Mouse (Mus musculus) heart, embryonic 15.5 days (tissue): ENCODE measurements around the gene Epha1. TPM values are rescaled to one million over a fixed set of nuclear protein-coding genes. Genes with fewer than 3 reads are reported as not detected.

ENCODE experiments used
- ATAC-seq: fragments of 200-750 bp; cut with Nextera tagmentation; replicated peaks from 2 replicates; pipeline ENCODE4 v1.8.0; 2017; ENCODE audit warnings: low read depth, moderate TSS enrichment; ENCODE audit not compliant: insufficient number of reproducible peaks, insufficient read depth, low FRiP score
- H3K27ac ChIP-seq: fragments of 300-500 bp; sonication (generic); 2 replicates; pipeline ENCODE4 v1.5.1; 2015; ENCODE audit warnings: mild to moderate bottlenecking, inconsistent platforms
- H3K27me3 ChIP-seq: fragments of 300-500 bp; sonication (generic); 2 replicates; pipeline ENCODE4 v1.6.1; 2015; ENCODE audit warnings: inconsistent platforms
- H3K36me3 ChIP-seq: fragments of 300-500 bp; sonication (generic); 2 replicates; pipeline ENCODE4 v1.6.1; 2015; ENCODE audit warnings: mild to moderate bottlenecking, inconsistent platforms
- H3K4me1 ChIP-seq: fragments of 300-500 bp; sonication (generic); replicated peaks from 2 replicates; pipeline ENCODE4 v1.6.1; 2015; ENCODE audit warnings: inconsistent platforms
- H3K4me2 ChIP-seq: fragments of 300-500 bp; sonication (generic); 2 replicates; pipeline ENCODE4 v1.6.1; 2015; ENCODE audit warnings: inconsistent platforms, mild to moderate bottlenecking, moderate library complexity
- H3K4me3 ChIP-seq: fragments of 300-500 bp; sonication (generic); 2 replicates; pipeline ENCODE4 v1.5.1; 2015; ENCODE audit warnings: mild to moderate bottlenecking, inconsistent platforms
- H3K9ac ChIP-seq: fragments of 300-500 bp; sonication (generic); 2 replicates; pipeline ENCODE4 v1.6.1; 2015; ENCODE audit warnings: mild to moderate bottlenecking, inconsistent platforms
- H3K9me3 ChIP-seq: fragments of 300-500 bp; sonication (generic); replicated peaks from 2 replicates; pipeline ENCODE4 v1.6.1; 2016; ENCODE audit warnings: inconsistent platforms
- WGBS: fragments of 180-500 bp; shearing (Covaris S2); methylation state at CpG from one replicate; pipeline ENCODE4 v1.1.7; 2015; ENCODE audit warnings: mixed read lengths; 5-methylcytosine and 5-hydroxymethylcytosine counted together
- polyA plus RNA-seq: library from polyadenylated mRNA; unstranded; fragments of >200 nt; fragmentation: Nextera tagmentation; extraction: Ambion mirVana; gene quantifications from 2 replicates; pipeline ENCODE4 v1.2.1, GENCODE M21; 2015

Epha1 gene
- polyA plus RNA-seq, 1 experiment from 2014 or later = 2.2 TPM

DNA sequence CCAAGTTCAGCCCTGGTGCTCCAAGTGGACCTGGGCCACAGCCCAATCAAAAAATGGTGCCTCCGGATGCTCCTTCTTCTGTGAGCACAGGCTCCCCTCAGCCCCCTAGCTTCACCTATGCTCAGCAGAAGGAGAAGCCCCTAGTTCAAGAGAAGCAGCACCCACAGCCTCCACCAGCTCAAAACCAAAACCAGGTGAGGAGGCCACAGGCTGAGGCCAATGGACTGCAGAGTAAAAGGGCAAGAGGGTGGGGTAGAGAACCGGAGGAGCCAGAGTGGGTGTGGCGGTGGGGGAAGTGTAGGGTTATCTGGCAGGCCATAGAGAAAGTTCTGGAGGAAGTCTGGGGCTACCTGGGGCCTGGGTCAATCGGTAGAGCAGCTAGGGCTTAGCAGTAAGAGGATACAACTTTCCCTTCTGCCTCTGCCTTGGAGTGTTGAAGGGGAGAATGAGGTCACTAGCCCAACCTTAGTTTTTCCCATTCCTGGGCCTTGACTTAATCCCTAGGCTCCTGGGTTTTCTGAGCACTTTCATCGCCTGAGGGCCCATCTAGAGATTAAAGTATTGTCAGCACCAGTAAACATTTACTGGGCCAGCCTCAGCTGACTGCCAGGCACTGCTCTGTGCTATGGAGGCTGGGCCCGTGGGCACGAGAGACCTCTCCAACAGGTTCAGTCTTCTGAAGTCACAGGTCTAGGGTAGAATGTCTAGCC lies 21.1 kb downstream of the Epha1 start:
- Histone ChIP-seq H3K4me1 (peaks cover 64% of the 10 kb centered on the region), H3K9ac (peak overlapping the region; percentile 88), H3K9me3 (no peaks in the 10 kb centered on the region), H3K4me2 (peak overlapping the region; percentile 66), H3K27ac (peak overlapping the region; percentile 97), H3K27me3 (no peaks in the 10 kb centered on the region), H3K4me3 (peak overlapping the region; percentile 81), H3K36me3 (peaks cover 36% of the 10 kb centered on the region)
- no peak for ATAC-seq
- WGBS = 33% methylated on average over 7 of the region's 7 CpGs

DNA sequence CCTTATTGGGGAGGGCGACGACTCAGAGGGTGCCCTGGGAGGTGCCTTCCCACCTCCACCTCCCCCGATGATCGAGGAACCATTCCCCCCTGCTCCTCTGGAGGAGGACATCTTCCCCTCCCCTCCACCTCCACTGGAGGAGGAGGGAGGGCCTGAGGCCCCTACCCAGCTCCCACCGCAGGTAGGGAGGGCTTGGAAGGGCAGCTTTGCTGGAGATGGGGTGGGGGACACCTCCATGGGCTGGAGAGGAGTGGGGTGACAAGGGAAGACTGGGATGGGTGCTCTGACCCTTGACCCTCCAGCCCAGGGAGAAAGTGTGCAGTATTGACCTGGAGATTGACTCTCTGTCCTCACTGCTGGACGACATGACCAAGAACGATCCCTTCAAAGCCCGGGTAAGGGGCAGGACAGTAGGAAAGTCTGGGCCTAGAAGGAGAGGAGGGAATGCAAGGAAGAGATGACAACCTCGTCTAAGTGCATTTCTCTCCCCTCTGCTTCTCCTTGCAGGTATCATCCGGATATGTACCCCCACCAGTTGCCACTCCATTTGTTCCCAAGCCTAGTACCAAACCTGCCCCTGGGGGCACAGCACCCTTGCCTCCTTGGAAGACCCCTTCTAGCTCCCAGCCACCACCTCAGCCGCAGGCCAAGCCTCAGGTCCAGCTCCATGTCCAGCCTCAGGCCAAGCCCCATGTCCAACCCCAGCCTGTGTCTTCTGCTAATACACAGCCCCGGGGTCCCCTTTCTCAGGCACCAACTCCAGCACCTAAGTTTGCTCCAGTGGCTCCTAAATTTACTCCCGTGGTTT lies 21.9 kb downstream of the Epha1 start:
- H3K27ac ChIP-seq = peak overlapping the region; percentile 97
- H3K27me3 ChIP-seq = no peaks in the 10 kb centered on the region
- peak overlapping the region; percentile 66 for H3K4me2 ChIP-seq
- H3K4me3 ChIP-seq = peak overlapping the region; percentile 81
- H3K36me3 ChIP-seq = peaks cover 28% of the 10 kb centered on the region
- H3K9ac ChIP-seq = peak overlapping the region; percentile 88
- WGBS = 25% methylated on average over 13 of the region's 13 CpGs
- no peak for ATAC-seq
- H3K9me3 ChIP-seq = no peaks in the 10 kb centered on the region
- peaks cover 56% of the 10 kb centered on the region for H3K4me1 ChIP-seq

DNA sequence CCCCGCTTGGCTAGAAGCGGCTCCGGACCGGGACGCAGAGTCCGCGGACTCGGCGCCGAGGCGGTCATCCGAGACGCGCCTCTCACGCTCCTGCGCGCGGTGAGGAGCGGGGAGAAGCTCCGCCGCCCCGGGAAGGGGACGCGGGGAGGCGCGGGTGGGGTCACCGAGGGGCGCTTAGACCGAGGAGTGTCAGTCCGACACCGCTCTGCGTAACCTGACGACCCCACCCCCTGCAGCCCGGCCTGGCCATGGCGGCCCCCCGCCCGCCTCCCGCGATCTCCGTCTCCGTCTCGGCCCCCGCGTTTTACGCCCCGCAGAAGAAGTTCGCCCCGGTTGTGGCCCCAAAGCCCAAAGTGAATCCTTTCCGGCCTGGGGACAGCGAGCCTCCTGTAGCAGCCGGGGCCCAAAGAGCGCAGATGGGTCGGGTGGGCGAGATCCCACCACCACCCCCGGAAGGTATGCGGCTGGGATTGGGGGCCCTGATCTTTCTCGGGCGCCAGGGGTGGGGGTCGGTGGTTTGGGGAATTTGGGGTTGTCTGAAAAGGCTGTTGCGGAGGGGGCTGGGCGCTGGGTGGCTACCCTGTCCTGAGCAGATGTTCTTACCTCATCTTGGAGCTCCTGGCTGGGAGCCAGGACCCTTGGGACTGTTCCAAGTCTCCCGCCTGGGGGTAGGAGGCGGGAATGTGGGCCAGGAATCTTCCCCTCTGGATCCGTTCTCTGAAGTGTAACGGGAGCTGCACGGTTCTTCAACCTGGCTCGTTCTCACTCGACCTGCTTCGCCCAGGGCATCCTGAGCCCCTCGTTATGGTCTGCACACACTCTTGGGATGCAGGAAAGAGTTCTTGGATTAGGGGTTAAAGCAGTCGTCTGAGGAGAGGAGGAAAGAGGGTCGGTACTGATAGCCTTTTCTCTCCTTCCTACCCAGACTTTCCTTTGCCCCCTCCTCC lies 22.8 kb downstream of the Epha1 start:
- ATAC-seq = peak; percentile 28
- H3K4me1 ChIP-seq = peaks cover 47% of the 10 kb centered on the region
- peaks cover 20% of the 10 kb centered on the region; the same call in 1 of the 2 replicates for H3K36me3 ChIP-seq
- peak overlapping the region; percentile 97 for H3K27ac ChIP-seq
- H3K9ac ChIP-seq = peak overlapping the region; percentile 88
- peak overlapping the region; percentile 81 for H3K4me3 ChIP-seq
- no peaks in the 10 kb centered on the region for H3K27me3 ChIP-seq
- H3K9me3 ChIP-seq = no peaks in the 10 kb centered on the region
- WGBS = under 1% methylated on average over 71 of the region's 72 CpGs
- H3K4me2 ChIP-seq = peak overlapping the region; percentile 66

DNA sequence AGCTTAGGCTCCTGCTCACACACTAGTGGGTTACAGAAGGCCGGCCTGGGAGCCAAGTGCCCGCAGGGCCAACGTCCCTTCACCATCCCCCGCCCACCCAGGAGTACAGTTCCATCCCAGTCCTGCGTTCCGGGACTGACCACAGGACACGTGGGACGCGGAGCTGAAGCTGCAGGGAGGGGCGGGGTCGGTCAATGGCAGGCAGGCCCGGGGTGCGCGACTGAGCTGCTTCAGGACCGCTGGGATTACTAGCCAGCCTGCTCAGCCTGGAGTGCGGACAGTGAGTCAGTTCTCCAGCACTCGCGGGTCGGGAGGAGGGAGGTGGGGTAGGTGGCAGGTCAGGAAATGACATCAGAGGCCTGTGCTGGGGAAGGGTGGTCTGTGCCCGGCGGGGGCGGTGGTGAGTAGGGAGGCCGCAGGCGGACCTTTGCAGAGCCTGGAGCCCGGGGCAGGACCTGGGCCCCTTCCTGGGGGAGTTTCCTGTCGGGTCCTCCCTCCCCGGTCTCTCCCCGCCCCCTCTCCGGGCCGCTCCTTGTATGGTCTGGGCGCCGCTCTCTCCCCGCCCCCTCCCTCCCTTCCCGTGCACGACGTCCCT lies 23.5 kb downstream of the Epha1 start, which contains the start of gene Zyx:
Gene Zyx, plus strand, starts transcription at position 205 of the 595 bp plus-strand sequence.
- Histone ChIP-seq H3K36me3 (peaks cover 12% of the 10 kb centered on the region; the same call in 1 of the 2 replicates), H3K4me3 (peak within 1 kb of the TSS; percentile 81), H3K4me2 (peak within 1 kb of the TSS; percentile 66), H3K27me3 (no peaks in the 10 kb centered on the region), H3K4me1 (peaks cover 40% of the 10 kb centered on the region), H3K9ac (peak within 1 kb of the TSS; percentile 88), H3K27ac (peak within 1 kb of the TSS; percentile 97), H3K9me3 (no peaks in the 10 kb centered on the region)
- WGBS = under 1% methylated on average over 29 of the region's 36 CpGs
- ATAC-seq = peak; percentile 93

DNA sequence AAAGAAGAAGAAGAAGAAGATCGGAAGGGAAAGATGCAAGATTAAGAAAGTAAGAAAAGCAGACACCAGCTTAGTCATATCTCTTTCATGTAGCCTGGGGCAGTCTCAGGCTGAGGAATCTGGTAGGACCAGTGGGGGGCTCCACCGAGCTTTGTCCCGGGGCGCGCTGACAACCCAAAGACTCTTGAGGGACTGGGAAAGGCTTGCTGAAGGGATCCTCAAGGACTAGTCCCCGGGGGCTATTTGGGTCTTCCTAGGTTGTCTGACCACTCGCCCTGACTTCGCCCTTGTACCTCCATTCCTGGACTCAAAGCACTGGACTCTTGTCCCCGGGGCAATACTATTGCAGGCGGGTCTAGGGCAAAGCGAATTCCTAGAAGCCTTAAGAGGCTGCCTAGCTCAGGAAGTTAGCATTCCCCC lies 24.1 kb downstream of the Epha1 start:
- H3K9ac ChIP-seq = peak overlapping the region; percentile 88
- peak overlapping the region; percentile 66 for H3K4me2 ChIP-seq
- no peaks in the 10 kb centered on the region for H3K27me3 ChIP-seq
- peak overlapping the region; percentile 81 for H3K4me3 ChIP-seq
- peaks cover 35% of the 10 kb centered on the region for H3K4me1 ChIP-seq
- peak; percentile 32 for ATAC-seq
- no peaks in the 10 kb centered on the region for H3K9me3 ChIP-seq
- under 1% methylated on average over 11 of the region's 11 CpGs for WGBS
- peak overlapping the region; percentile 97 for H3K27ac ChIP-seq
- H3K36me3 ChIP-seq = 0 out of 2 replicates have a peak, but pooled peaks cover 12% of the 10 kb centered on the region

DNA sequence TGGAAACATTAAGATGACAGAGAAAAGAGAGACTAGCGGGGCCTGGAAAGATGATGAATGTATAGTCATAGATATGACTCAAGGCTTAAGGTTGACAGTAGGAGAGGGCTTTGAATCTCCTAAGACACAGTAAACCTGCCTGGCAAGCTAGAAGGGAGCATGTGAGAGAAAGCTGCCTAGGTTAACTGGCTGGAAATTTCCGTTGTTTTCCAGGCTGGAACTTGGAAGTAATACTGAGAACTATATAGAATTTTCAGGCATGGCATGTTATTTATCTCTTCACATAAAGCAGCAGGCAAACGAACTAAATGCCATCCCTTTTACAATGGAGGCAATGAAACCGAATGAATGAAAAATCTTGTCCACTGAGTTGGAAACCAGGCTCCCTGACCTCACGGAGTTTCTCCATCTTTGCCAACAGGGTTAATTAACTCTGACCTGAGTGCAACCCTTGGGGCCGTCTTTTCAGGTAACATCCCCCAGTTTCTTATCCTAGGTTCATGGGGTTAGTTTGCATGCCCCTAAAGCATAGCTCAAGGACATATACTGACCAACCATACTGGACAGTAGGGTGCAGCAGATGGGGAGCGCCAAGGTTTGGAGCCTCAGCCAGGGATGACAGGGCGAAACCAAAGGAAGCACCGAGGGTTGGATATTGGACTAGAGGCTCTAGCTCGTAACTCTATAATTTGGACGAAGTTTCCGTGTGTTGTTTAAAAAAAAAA lies 24.6 kb downstream of the Epha1 start:
- Histone ChIP-seq H3K4me2 (peak overlapping the region; percentile 66), H3K27me3 (no peaks in the 10 kb centered on the region), H3K36me3 (0 out of 2 replicates have a peak, but pooled peaks cover 9% of the 10 kb centered on the region), H3K4me1 (peaks cover 29% of the 10 kb centered on the region), H3K9ac (no peak overlapping the region), H3K4me3 (peak overlapping the region; percentile 81), H3K9me3 (no peaks in the 10 kb centered on the region), H3K27ac (peak overlapping the region; percentile 97; the same call in 1 of the 2 replicates)
- no peak for ATAC-seq
- 37% methylated on average over 12 of the region's 12 CpGs for WGBS

DNA sequence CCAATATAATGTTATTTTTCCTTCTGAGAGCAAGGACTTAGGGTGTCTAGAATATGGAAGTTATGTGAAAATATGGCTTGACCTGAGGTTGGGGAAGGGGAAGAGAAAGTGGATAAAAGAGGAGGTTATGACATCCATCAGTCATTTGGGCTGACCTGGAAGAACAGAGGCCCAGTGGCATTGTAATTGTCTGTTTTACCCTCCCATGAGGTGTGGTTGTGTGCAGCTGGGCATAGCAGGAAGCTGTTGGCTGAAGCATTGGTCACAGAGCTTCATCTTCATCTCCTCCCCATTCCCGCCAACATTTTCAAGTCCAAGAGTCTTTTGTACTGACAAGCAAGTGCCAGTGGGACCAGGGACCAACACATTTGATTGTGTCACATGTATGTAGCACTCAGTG lies 28.8 kb downstream of the Epha1 start:
- ATAC-seq = no peak
- Histone ChIP-seq H3K4me1 (peaks cover 3% of the 10 kb centered on the region; the same call in 1 of the 2 replicates), H3K9ac (no peak overlapping the region), H3K36me3 (no peaks in the 10 kb centered on the region), H3K4me2 (no peak overlapping the region), H3K4me3 (no peak overlapping the region), H3K27ac (no peak overlapping the region), H3K27me3 (no peaks in the 10 kb centered on the region), H3K9me3 (no peaks in the 10 kb centered on the region)
- WGBS = 75% methylated on average over 1 of the region's 1 CpGs

DNA sequence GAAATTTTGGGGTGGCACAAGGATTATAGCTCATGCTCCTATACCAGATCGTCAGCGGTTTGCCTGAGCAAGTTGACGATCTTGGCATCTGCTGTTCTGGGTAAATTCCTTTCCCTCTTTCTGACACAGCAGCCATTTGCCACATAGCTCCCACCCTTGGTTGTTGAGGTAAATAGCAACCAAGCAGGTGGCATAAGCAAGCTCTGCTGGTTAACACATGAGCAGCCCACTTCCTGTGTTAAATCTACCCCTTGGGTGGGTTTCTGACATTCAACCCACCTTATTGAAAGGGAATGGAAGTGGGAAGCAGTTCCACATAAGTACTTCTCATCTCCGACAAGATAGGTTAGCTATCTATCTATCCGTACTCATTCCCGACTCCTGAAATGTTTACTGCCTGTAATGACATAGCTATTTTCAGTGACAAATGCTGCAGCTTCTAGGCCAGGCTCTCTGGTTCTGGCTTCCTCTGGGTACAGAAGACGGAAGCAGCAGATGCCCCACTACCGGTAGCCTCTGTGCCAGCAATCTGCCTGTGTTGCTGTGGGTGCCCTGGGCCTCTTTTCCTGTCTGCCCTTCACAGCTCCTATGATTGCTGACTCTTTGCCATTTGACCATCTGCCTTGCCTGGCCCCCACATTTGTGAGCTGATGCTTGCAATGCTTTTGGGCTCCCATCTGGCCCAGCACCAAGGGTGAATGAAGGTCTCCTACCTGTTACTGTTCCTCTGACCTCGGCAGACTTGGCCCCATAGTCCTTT lies 29.5 kb downstream of the Epha1 start:
- no peaks in the 10 kb centered on the region for H3K36me3 ChIP-seq
- 0 out of 2 replicates have a peak, but pooled peaks cover under 1% of the 10 kb centered on the region for H3K4me1 ChIP-seq
- no peaks in the 10 kb centered on the region for H3K9me3 ChIP-seq
- H3K9ac ChIP-seq = no peak overlapping the region
- H3K4me3 ChIP-seq = no peak overlapping the region
- 69% methylated on average over 9 of the region's 9 CpGs for WGBS
- H3K27me3 ChIP-seq = no peaks in the 10 kb centered on the region
- no peak overlapping the region for H3K4me2 ChIP-seq
- no peak overlapping the region for H3K27ac ChIP-seq
- no peak for ATAC-seq

DNA sequence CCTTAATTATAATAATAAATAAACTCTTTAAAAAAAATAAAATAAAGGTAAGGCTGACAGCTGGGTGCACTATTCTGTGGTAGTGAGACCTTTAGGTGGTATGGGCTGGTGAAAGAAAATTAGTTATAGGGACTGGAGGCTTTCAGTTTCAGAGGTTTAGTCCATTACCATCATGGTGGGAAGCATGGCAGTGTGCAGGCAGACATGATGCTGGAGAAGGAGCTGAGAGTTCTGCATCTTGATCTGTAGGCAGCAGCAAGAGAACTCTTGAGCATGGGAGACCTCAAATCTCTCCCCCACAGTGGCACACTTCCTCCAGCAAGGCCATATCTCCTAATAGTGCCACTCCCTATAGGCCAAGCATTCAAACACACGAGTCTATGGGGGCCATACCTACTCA lies 30.9 kb downstream of the Epha1 start:
- 73% methylated on average over 1 of the region's 1 CpGs for WGBS
- ATAC-seq = no peak
- Histone ChIP-seq H3K27me3 (no peaks in the 10 kb centered on the region), H3K36me3 (no peaks in the 10 kb centered on the region), H3K9ac (no peak overlapping the region), H3K4me2 (no peak overlapping the region), H3K9me3 (no peaks in the 10 kb centered on the region), H3K4me3 (no peak overlapping the region), H3K4me1 (no peaks in the 10 kb centered on the region), H3K27ac (no peak overlapping the region)
